Mouse (Mus musculus) heart, embryonic 11.5 days (tissue): ENCODE measurements at regions not wholly inside any gene's neighbourhood (a gene's known extent, or its start where the extent isn't known, plus 50 kb on each side); places are given as distances from the start of the nearest gene placed in this dataset.

Source experiments
- ATAC-seq: fragments of 200-750 bp; cut with Nextera tagmentation; replicated peaks from 2 replicates; pipeline ENCODE4 v1.8.0; 2017; ENCODE audit warnings: moderate library complexity; ENCODE audit not compliant: insufficient number of reproducible peaks, low FRiP score, low TSS enrichment
- H3K27ac ChIP-seq: fragments of 300-500 bp; sonication (generic); 2 replicates; pipeline ENCODE4 v1.5.1; 2014; ENCODE audit warnings: mild to moderate bottlenecking, low read depth, low read length
- H3K27me3 ChIP-seq: fragments of 300-500 bp; sonication (generic); 2 replicates; pipeline ENCODE4 v1.6.1; 2014; ENCODE audit warnings: mild to moderate bottlenecking, low read length, mixed read lengths; ENCODE audit not compliant: control insufficient read depth, insufficient read depth
- H3K36me3 ChIP-seq: fragments of 300-500 bp; sonication (generic); 2 replicates; pipeline ENCODE4 v1.6.1; 2014; ENCODE audit warnings: mild to moderate bottlenecking, low read length, moderate library complexity, mixed read lengths; ENCODE audit not compliant: control insufficient read depth, insufficient read depth
- H3K4me1 ChIP-seq: fragments of 300-500 bp; sonication (generic); 2 replicates; pipeline ENCODE4 v1.6.1; 2014; ENCODE audit warnings: low read length; ENCODE audit not compliant: control insufficient read depth, insufficient read depth
- H3K4me2 ChIP-seq: fragments of 300-500 bp; sonication (generic); 2 replicates; pipeline ENCODE4 v1.6.1; 2014; ENCODE audit warnings: mild to moderate bottlenecking, moderate library complexity
- H3K4me3 ChIP-seq: fragments of 300-500 bp; sonication (generic); 2 replicates; pipeline ENCODE4 v1.5.1; 2014; ENCODE audit warnings: low read depth, low read length
- H3K9ac ChIP-seq: fragments of 300-500 bp; sonication (generic); 2 replicates; pipeline ENCODE4 v1.6.1; 2014; ENCODE audit warnings: mild to moderate bottlenecking, low read depth, low read length, moderate library complexity
- H3K9me3 ChIP-seq: fragments of 300-500 bp; sonication (generic); replicated peaks from 2 replicates; pipeline ENCODE4 v1.6.1; 2016; ENCODE audit warnings: low read length; ENCODE audit not compliant: control insufficient read depth
- WGBS: fragments of 180-500 bp; shearing (Covaris S2); extraction: QIAGEN DNeasy Blood & Tissue Kit; methylation state at CpG from one replicate; pipeline ENCODE4 v1.1.7; 2014; ENCODE audit not compliant: insufficient replicate concordance; 5-methylcytosine and 5-hydroxymethylcytosine counted together

DNA sequence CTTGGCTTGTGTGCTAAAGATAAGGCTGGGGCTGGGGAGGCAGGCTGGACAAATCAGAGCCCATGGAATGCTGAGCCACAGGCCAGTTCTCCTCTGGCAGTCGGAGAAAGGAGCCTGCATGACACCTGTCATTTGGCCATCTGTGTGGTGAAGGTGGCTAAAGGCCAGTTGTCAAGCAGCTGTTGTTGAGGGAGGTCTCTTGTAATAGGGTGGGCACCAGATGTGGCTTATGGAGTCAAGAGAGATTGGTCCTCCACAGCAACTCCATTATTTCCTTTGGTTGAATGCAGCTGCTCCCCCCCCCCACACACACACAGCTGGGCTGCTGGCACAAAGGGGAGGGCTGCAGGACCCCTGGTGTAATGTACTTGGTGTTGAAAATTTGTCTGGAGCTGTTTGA lies 133.9 kb downstream of the Gadd45g start:
- Histone ChIP-seq H3K4me1 (peaks cover 26% of the 10 kb centered on the region), H3K27me3 (no peaks in the 10 kb centered on the region), H3K4me2 (no peak overlapping the region), H3K36me3 (no peaks in the 10 kb centered on the region), H3K4me3 (no peak overlapping the region), H3K9ac (no peak overlapping the region), H3K27ac (no peak overlapping the region), H3K9me3 (0 out of 2 replicates have a peak, but pooled peaks cover 2% of the 10 kb centered on the region)
- WGBS: 22% methylated on average over 1 of the region's 1 CpGs
- no peak for ATAC-seq

DNA sequence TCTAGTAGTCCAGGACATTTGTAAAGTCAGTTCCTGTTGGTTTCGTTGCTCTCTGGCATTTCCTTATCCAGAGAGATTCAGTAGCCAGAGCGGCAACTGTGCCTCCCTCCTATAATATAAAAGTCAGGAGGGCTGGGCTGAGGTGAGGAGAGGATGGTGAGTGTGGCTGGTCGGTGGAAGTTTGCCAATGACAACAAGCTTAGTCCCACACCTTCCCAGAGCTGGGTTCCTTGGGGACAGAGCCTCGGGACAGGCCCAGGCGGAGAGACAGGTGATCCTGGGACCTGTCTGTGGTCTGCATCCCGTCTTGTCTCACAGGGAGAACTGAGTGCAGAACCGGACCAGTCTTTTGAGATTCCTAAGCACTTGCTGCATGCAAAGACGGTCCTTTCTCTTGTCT lies 136.5 kb downstream of the Gadd45g start:
- WGBS: 78% methylated on average over 8 of the region's 8 CpGs
- Histone ChIP-seq H3K4me3 (no peak overlapping the region), H3K9me3 (no peaks in the 10 kb centered on the region), H3K9ac (no peak overlapping the region), H3K27ac (no peak overlapping the region), H3K4me2 (no peak overlapping the region), H3K27me3 (no peaks in the 10 kb centered on the region), H3K4me1 (peaks cover 10% of the 10 kb centered on the region; the same call in 1 of the 2 replicates), H3K36me3 (no peaks in the 10 kb centered on the region)
- no peak for ATAC-seq

DNA sequence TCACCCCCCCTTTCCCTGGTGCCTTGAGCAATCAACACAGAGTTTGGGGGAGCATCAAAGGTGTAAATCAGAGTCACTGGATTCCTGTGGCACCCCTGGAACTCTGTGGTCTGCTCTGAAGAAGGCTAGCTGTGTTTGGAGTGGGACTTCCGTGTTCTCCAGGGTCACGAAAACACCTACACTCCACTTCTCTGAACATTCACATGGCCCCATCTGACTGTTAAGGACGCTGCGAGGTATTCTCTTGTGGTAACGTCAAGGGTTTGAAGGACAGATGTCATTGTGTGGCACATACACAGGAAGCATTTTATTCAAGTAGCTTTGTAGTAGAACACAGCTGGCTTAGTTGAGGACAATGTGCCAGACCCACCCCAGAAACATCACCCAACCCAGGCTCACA lies 137.1 kb downstream of the Gadd45g start:
- Histone ChIP-seq H3K9ac (no peak overlapping the region), H3K27ac (no peak overlapping the region), H3K9me3 (no peaks in the 10 kb centered on the region), H3K4me2 (no peak overlapping the region), H3K27me3 (no peaks in the 10 kb centered on the region), H3K36me3 (no peaks in the 10 kb centered on the region), H3K4me3 (no peak overlapping the region), H3K4me1 (peaks cover 10% of the 10 kb centered on the region; the same call in 1 of the 2 replicates)
- ATAC-seq: no peak
- 82% methylated on average over 5 of the region's 5 CpGs for WGBS

DNA sequence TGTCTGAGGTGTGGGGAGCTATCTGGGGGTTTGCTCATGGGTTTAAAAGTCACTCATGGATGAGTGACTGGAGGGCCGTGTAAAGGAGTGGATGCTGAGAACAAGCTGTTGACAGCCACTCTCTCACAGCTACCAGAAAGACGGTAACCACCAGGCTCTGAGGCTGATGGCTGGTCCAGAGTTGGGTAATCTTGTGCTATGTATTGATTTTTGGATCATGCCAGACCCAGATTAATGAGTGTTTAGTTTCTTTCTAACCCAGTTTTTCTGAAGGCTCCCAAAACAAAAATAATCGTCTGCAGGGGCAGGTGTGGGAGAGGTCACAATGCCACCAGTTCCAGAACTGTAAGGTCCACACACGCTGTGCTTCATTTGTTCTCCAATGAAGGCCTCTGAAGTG lies 144.9 kb downstream of the Gadd45g start:
- no peak overlapping the region for H3K4me2 ChIP-seq
- H3K4me3 ChIP-seq: no peak overlapping the region
- H3K9me3 ChIP-seq: peaks cover 3% of the 10 kb centered on the region; the same call in 1 of the 2 replicates
- H3K36me3 ChIP-seq: no peaks in the 10 kb centered on the region
- WGBS: 54% methylated on average over 4 of the region's 4 CpGs
- H3K9ac ChIP-seq: no peak overlapping the region
- no peaks in the 10 kb centered on the region for H3K4me1 ChIP-seq
- H3K27me3 ChIP-seq: no peaks in the 10 kb centered on the region
- ATAC-seq: no peak
- no peak overlapping the region for H3K27ac ChIP-seq

DNA sequence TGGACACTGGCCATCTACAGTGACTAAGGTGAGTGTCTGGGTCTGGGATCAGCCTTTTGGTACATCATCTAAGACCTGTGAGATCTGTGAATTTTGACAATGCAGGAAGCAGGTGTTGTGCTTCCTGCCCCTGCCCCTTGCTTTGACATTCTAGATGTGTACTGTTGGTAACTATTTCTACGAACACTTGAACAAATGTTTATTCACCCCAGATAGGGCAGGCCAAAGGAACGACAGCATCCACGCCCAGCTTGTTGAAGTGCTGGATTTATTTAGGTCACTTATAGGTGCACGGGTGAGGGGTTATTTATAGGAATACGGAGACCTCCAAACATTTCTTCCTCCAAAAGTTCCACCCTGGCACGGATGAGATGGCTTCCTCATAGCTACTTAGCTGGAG lies 146.4 kb downstream of the Gadd45g start:
- no peaks in the 10 kb centered on the region for H3K27me3 ChIP-seq
- 51% methylated on average over 6 of the region's 6 CpGs for WGBS
- no peak for ATAC-seq

DNA sequence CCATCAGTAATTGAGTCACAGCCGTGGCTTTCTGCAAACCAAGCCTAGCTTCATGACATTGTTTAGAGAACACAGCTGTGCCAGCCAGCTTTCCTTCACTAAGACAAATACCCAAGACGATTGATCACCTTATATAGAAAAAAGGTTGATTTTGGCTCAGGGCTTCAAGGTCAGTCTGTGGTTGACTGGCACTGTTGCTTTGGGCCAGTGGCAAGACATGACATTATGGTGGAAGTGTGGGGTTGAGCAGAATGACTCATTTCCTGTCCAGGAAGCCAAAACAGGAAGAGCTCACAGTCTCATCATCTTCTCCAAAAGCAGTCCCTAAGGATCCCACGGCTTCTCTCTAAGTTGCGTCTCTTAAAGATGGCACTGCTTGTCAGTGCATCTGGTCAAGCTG lies 149.7 kb downstream of the Gadd45g start:
- Histone ChIP-seq H3K9ac (no peak overlapping the region), H3K36me3 (no peaks in the 10 kb centered on the region), H3K27ac (no peak overlapping the region), H3K9me3 (peaks cover 3% of the 10 kb centered on the region; the same call in 1 of the 2 replicates), H3K27me3 (no peaks in the 10 kb centered on the region), H3K4me3 (no peak overlapping the region), H3K4me1 (peaks cover 11% of the 10 kb centered on the region), H3K4me2 (no peak overlapping the region)
- ATAC-seq: no peak
- WGBS: 67% methylated on average over 4 of the region's 4 CpGs

More for the DNA sequence above, 146.4 kb downstream of the Gadd45g start:
- H3K4me1 ChIP-seq: no peaks in the 10 kb centered on the region
- H3K27ac ChIP-seq: no peak overlapping the region
- peaks cover 3% of the 10 kb centered on the region; the same call in 1 of the 2 replicates for H3K9me3 ChIP-seq
- H3K4me3 ChIP-seq: no peak overlapping the region
- no peak overlapping the region for H3K9ac ChIP-seq
- no peak overlapping the region for H3K4me2 ChIP-seq
- no peaks in the 10 kb centered on the region for H3K36me3 ChIP-seq

DNA sequence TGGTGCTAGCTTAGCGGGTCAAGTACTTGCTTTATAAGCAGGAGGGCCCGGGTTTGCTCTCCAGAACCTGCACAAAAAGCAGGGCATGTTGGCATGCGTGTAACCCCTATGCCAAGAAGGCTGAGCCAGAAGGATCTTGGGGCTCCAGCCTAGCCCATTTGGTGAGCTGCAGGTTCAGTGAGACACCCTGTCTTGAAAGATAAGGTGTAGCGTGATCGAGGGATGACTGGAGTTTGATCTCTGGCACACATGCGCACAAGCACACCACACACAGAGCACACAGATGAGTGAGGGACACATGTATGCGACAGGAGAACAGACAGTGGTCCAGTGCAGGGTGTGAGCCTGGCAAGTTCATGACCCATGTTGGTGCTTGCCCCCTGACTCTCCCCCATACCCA lies 152.1 kb downstream of the Gadd45g start:
- no peak overlapping the region for H3K4me3 ChIP-seq
- no peaks in the 10 kb centered on the region for H3K27me3 ChIP-seq
- H3K36me3 ChIP-seq: no peaks in the 10 kb centered on the region
- H3K4me1 ChIP-seq: peaks cover 11% of the 10 kb centered on the region
- H3K4me2 ChIP-seq: no peak overlapping the region
- WGBS: 84% methylated on average over 7 of the region's 7 CpGs
- no peak overlapping the region for H3K9ac ChIP-seq
- ATAC-seq: no peak
- H3K9me3 ChIP-seq: peaks cover 3% of the 10 kb centered on the region; the same call in 1 of the 2 replicates
- H3K27ac ChIP-seq: no peak overlapping the region

DNA sequence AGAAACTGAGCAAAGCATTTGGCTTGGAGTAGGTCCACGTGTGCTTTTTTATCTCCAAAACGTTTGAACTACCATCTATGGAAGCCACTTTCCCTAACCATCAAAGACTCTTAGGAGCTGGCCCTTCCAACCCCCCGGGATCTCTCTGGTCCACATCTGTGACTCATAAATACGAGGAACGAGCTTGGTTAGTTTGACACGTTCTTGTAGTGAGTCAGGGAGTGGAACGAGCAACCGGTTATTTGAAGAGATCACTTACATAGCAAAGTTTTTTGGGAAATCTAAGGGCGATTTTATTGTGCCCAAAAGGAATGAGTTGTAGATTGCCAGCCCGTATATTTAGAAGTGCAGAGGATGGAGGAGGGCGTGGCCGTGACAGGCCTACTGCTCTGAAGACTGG lies 155.3 kb downstream of the Gadd45g start:
- no peaks in the 10 kb centered on the region for H3K9me3 ChIP-seq
- no peaks in the 10 kb centered on the region for H3K27me3 ChIP-seq
- 74% methylated on average over 12 of the region's 12 CpGs for WGBS
- no peak overlapping the region for H3K4me3 ChIP-seq
- H3K9ac ChIP-seq: no peak overlapping the region
- ATAC-seq: no peak
- peaks cover 11% of the 10 kb centered on the region for H3K4me1 ChIP-seq
- H3K4me2 ChIP-seq: no peak overlapping the region
- H3K27ac ChIP-seq: no peak overlapping the region
- H3K36me3 ChIP-seq: no peaks in the 10 kb centered on the region

DNA sequence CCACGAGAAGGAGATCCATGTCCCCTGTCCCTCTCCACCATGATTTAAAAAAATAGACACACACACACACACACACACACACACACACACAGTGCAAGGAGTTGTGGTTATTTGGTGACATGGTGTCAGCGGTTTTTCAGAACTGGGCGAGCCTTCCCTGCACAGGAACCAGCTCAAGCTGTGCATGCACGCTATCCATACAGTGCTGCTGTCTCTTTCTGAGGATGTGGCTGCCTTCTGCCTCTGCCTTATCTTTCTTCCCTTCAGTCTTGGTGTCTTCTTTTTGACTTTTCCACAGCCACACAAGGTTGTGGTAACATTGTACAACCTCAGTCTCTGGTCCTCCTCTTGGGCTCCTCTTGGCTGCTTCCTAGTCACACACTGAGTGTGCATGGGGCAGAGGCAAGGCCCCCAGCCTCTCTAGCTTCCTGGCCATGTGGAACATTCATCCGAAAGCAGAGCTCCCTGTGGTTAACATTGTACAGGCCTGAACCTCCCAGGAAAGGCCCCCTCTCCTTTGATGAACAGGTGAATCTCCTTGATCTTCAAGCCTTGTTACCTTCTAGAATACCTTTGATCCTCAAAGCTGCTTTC lies 157.6 kb downstream of the Gadd45g start:
- Histone ChIP-seq H3K27me3 (no peaks in the 10 kb centered on the region), H3K36me3 (no peaks in the 10 kb centered on the region), H3K4me1 (peaks cover 13% of the 10 kb centered on the region), H3K9ac (no peak overlapping the region), H3K4me2 (no peak overlapping the region), H3K27ac (no peak overlapping the region), H3K4me3 (no peak overlapping the region), H3K9me3 (no peaks in the 10 kb centered on the region)
- ATAC-seq: no peak
- 82% methylated on average over 5 of the region's 5 CpGs for WGBS
